Mouse (Mus musculus) forebrain, embryonic 13.5 days (tissue): ENCODE measurements around the gene Me3. TPM values are rescaled to one million over a fixed set of nuclear protein-coding genes. Genes with fewer than 3 reads are reported as not detected.
A peak's percentile ranks its signal among the peaks of the same experiment; 100 is the strongest.

Experiments
- ATAC-seq: fragments of 200-750 bp; cut with Nextera tagmentation; 2 replicates; pipeline ENCODE4 v1.8.0; 2017
- H3K27ac ChIP-seq: fragments of 300-500 bp; sonication (generic); 2 replicates; pipeline ENCODE4 v1.5.1; 2015; ENCODE audit warnings: inconsistent platforms, mild to moderate bottlenecking, moderate library complexity
- H3K27me3 ChIP-seq: fragments of 300-500 bp; sonication (generic); 2 replicates; pipeline ENCODE4 v1.6.1; 2015; ENCODE audit warnings: mild to moderate bottlenecking, inconsistent platforms
- H3K36me3 ChIP-seq: fragments of 300-500 bp; sonication (generic); 2 replicates; pipeline ENCODE4 v1.6.1; 2015; ENCODE audit warnings: mild to moderate bottlenecking, inconsistent platforms; ENCODE audit not compliant: poor library complexity, severe bottlenecking
- H3K4me1 ChIP-seq: fragments of 300-500 bp; sonication (generic); 2 replicates; pipeline ENCODE4 v1.6.1; 2015; ENCODE audit warnings: inconsistent platforms
- H3K4me2 ChIP-seq: fragments of 300-500 bp; sonication (generic); 2 replicates; pipeline ENCODE4 v1.6.1; 2015; ENCODE audit warnings: inconsistent platforms, mild to moderate bottlenecking, moderate library complexity
- H3K4me3 ChIP-seq: fragments of 300-500 bp; sonication (generic); 2 replicates; pipeline ENCODE4 v1.5.1; 2015; ENCODE audit warnings: mild to moderate bottlenecking, inconsistent platforms
- H3K9ac ChIP-seq: fragments of 300-500 bp; sonication (generic); 2 replicates; pipeline ENCODE4 v1.6.1; 2015; ENCODE audit warnings: mild to moderate bottlenecking, inconsistent platforms
- H3K9me3 ChIP-seq: fragments of 300-500 bp; sonication (generic); replicated peaks from 2 replicates; pipeline ENCODE4 v1.6.1; 2016; ENCODE audit warnings: inconsistent platforms
- WGBS: fragments of 180-500 bp; shearing (Covaris S2); methylation state at CpG from one replicate; pipeline ENCODE4 v1.1.7; 2015; 5-methylcytosine and 5-hydroxymethylcytosine counted together
- polyA plus RNA-seq: library from polyadenylated mRNA; unstranded; fragments of >200 nt; fragmentation: Nextera tagmentation; extraction: Ambion mirVana; gene quantifications from 2 replicates; pipeline ENCODE4 v1.2.1, GENCODE M21; 2015

Gene Me3
- 1.5 and 1.6 TPM in 2 replicates for polyA plus RNA-seq

GRCm38 (mm10) chr7:89632342-89633251 is at the start of gene Me3:
TSS of gene Me3 (plus strand) at chr7:89632392.
- Histone ChIP-seq H3K36me3 (no peaks in the 10 kb centered on the region), H3K4me2 (peak within 1 kb of the TSS; percentile 99), H3K27ac (no peak within 1 kb of the TSS), H3K4me1 (peaks cover 12% of the 10 kb centered on the region; the same call in 1 of the 2 replicates), H3K9ac (peak within 1 kb of the TSS; percentile 79), H3K9me3 (no peaks in the 10 kb centered on the region), H3K27me3 (peaks cover 5% of the 10 kb centered on the region; the same call in 1 of the 2 replicates), H3K4me3 (peak within 1 kb of the TSS; percentile 68)
- peak; percentile 80 for ATAC-seq
- WGBS = 5% methylated on average over 49 of the region's 49 CpGs

GRCm38 (mm10) chr7:89590039-89590438 is 42.2 kb upstream of the Me3 start:
- WGBS = 88% methylated on average over 5 of the region's 5 CpGs
- H3K9ac ChIP-seq = no peak overlapping the region
- no peak overlapping the region for H3K4me2 ChIP-seq
- no peaks in the 10 kb centered on the region for H3K27me3 ChIP-seq
- H3K9me3 ChIP-seq = no peaks in the 10 kb centered on the region
- no peaks in the 10 kb centered on the region for H3K36me3 ChIP-seq
- H3K27ac ChIP-seq = no peak overlapping the region
- peak; percentile 41; the same call in 1 of the 2 replicates for ATAC-seq
- no peaks in the 10 kb centered on the region for H3K4me1 ChIP-seq
- H3K4me3 ChIP-seq = no peak overlapping the region

GRCm38 (mm10) chr7:89590542-89591251 is 41.5 kb upstream of the Me3 start:
- ATAC-seq = peak; percentile 76; the same call in 1 of the 2 replicates
- Histone ChIP-seq H3K4me1 (no peaks in the 10 kb centered on the region), H3K27ac (no peak overlapping the region), H3K4me3 (no peak overlapping the region), H3K4me2 (no peak overlapping the region), H3K9me3 (no peaks in the 10 kb centered on the region), H3K36me3 (no peaks in the 10 kb centered on the region), H3K27me3 (no peaks in the 10 kb centered on the region), H3K9ac (no peak overlapping the region)
- 79% methylated on average over 3 of the region's 3 CpGs for WGBS

- no peak overlapping the region for H3K4me2 ChIP-seq
- 94% methylated on average over 2 of the region's 2 CpGs for WGBS
- H3K9ac ChIP-seq = no peak overlapping the region
- H3K4me1 ChIP-seq = no peaks in the 10 kb centered on the region
- no peak overlapping the region for H3K27ac ChIP-seq
- H3K36me3 ChIP-seq = no peaks in the 10 kb centered on the region
- H3K9me3 ChIP-seq = no peaks in the 10 kb centered on the region
- ATAC-seq = no peak
- H3K4me3 ChIP-seq = no peak overlapping the region
- H3K27me3 ChIP-seq = no peaks in the 10 kb centered on the region
These were observed 36.4 kb upstream of the Me3 start for GRCm38 (mm10) chr7:89595813-89596212.

GRCm38 (mm10) chr7:89605589-89606536 is 26.3 kb upstream of the Me3 start:
- no peak overlapping the region for H3K27ac ChIP-seq
- ATAC-seq = no peak
- no peak overlapping the region for H3K4me3 ChIP-seq
- H3K36me3 ChIP-seq = no peaks in the 10 kb centered on the region
- no peaks in the 10 kb centered on the region for H3K4me1 ChIP-seq
- H3K27me3 ChIP-seq = no peaks in the 10 kb centered on the region
- 70% methylated on average over 8 of the region's 8 CpGs for WGBS
- no peaks in the 10 kb centered on the region for H3K9me3 ChIP-seq
- H3K4me2 ChIP-seq = no peak overlapping the region
- no peak overlapping the region for H3K9ac ChIP-seq

- ATAC-seq = no peak
- H3K4me3 ChIP-seq = no peak overlapping the region
- 95% methylated on average over 6 of the region's 6 CpGs for WGBS
- no peak overlapping the region for H3K4me2 ChIP-seq
- no peaks in the 10 kb centered on the region for H3K36me3 ChIP-seq
- no peak overlapping the region for H3K27ac ChIP-seq
- H3K4me1 ChIP-seq = no peaks in the 10 kb centered on the region
- H3K9me3 ChIP-seq = no peaks in the 10 kb centered on the region
- H3K27me3 ChIP-seq = no peaks in the 10 kb centered on the region
- no peak overlapping the region for H3K9ac ChIP-seq
These were observed 24.9 kb upstream of the Me3 start for GRCm38 (mm10) chr7:89607329-89607728.

GRCm38 (mm10) chr7:89611236-89611635 is 21.0 kb upstream of the Me3 start:
- Histone ChIP-seq H3K9me3 (no peaks in the 10 kb centered on the region), H3K36me3 (no peaks in the 10 kb centered on the region), H3K4me3 (no peak overlapping the region), H3K4me1 (no peaks in the 10 kb centered on the region), H3K4me2 (no peak overlapping the region), H3K27me3 (no peaks in the 10 kb centered on the region), H3K27ac (no peak overlapping the region), H3K9ac (no peak overlapping the region)
- no peak for ATAC-seq
- WGBS = 76% methylated on average over 7 of the region's 7 CpGs

GRCm38 (mm10) chr7:89616235-89616634 is 16.0 kb upstream of the Me3 start:
- no peaks in the 10 kb centered on the region for H3K27me3 ChIP-seq
- no peak for ATAC-seq
- H3K4me1 ChIP-seq = no peaks in the 10 kb centered on the region
- no peak overlapping the region for H3K4me2 ChIP-seq
- H3K4me3 ChIP-seq = no peak overlapping the region
- WGBS = 96% methylated on average over 6 of the region's 6 CpGs
- 0 out of 2 replicates have a peak, but pooled peaks cover 4% of the 10 kb centered on the region for H3K9me3 ChIP-seq
- H3K36me3 ChIP-seq = no peaks in the 10 kb centered on the region
- H3K9ac ChIP-seq = no peak overlapping the region
- H3K27ac ChIP-seq = no peak overlapping the region

GRCm38 (mm10) chr7:89623331-89623730 is 8.9 kb upstream of the Me3 start:
- H3K4me2 ChIP-seq = no peak overlapping the region
- WGBS = 89% methylated on average over 4 of the region's 4 CpGs
- H3K4me3 ChIP-seq = no peak overlapping the region
- H3K36me3 ChIP-seq = no peaks in the 10 kb centered on the region
- H3K27ac ChIP-seq = no peak overlapping the region
- H3K4me1 ChIP-seq = peaks cover 14% of the 10 kb centered on the region; the same call in 1 of the 2 replicates
- no peak overlapping the region for H3K9ac ChIP-seq
- no peaks in the 10 kb centered on the region for H3K27me3 ChIP-seq
- no peak for ATAC-seq
- no peaks in the 10 kb centered on the region for H3K9me3 ChIP-seq

GRCm38 (mm10) chr7:89627393-89627792 is 4.8 kb upstream of the Me3 start:
- Histone ChIP-seq H3K9me3 (no peaks in the 10 kb centered on the region), H3K27me3 (peaks cover 5% of the 10 kb centered on the region; the same call in 1 of the 2 replicates), H3K4me2 (no peak overlapping the region), H3K27ac (no peak overlapping the region), H3K4me3 (no peak overlapping the region), H3K4me1 (peaks cover 18% of the 10 kb centered on the region; the same call in 1 of the 2 replicates), H3K36me3 (no peaks in the 10 kb centered on the region), H3K9ac (no peak overlapping the region)
- ATAC-seq = peak; percentile 48; the same call in 1 of the 2 replicates

GRCm38 (mm10) chr7:89628006-89628405 is 4.2 kb upstream of the Me3 start:
- H3K36me3 ChIP-seq = no peaks in the 10 kb centered on the region
- peaks cover 19% of the 10 kb centered on the region; the same call in 1 of the 2 replicates for H3K4me1 ChIP-seq
- peaks cover 5% of the 10 kb centered on the region; the same call in 1 of the 2 replicates for H3K27me3 ChIP-seq
- WGBS = 6% methylated on average over 2 of the region's 2 CpGs
- H3K9ac ChIP-seq = no peak overlapping the region
- ATAC-seq = no peak
- peak overlapping the region; percentile 28; the same call in 1 of the 2 replicates for H3K27ac ChIP-seq
- H3K4me2 ChIP-seq = no peak overlapping the region
- no peak overlapping the region for H3K4me3 ChIP-seq
- H3K9me3 ChIP-seq = no peaks in the 10 kb centered on the region
